Mouse (Mus musculus) heart, embryonic 14.5 days (tissue): ENCODE measurements around the gene Lrfn1. TPM values are rescaled to one million over a fixed set of nuclear protein-coding genes. Genes with fewer than 3 reads are reported as not detected.

Source experiments
- ATAC-seq: fragments of 200-750 bp; cut with Nextera tagmentation; 2 replicates; pipeline ENCODE4 v1.8.0; 2017; ENCODE audit warnings: low read depth, moderate TSS enrichment; ENCODE audit not compliant: insufficient number of reproducible peaks, insufficient read depth, low FRiP score
- H3K27ac ChIP-seq, 2 experiments: fragments of 200-500 bp in 1 of 2; fragments of 300-500 bp in 1 of 2; sonication (generic) in 1 of 2; replicated peaks in 1 of 2; 2 replicates each; pipeline ENCODE4 v1.5.1; 2012 to 2014; ENCODE audit warnings: low read depth in 2 of 2, low read length in 2 of 2, control low read depth in 1 of 2, mild to moderate bottlenecking in 1 of 2, mixed read lengths in 1 of 2; ENCODE audit not compliant: control insufficient read depth in 1 of 2, insufficient read depth in 1 of 2
- H3K27me3 ChIP-seq: fragments of 300-500 bp; sonication (generic); 2 replicates; pipeline ENCODE4 v1.6.1; 2014; ENCODE audit warnings: mild to moderate bottlenecking, low read length, control low read depth; ENCODE audit not compliant: control insufficient read depth, insufficient read depth
- H3K36me3 ChIP-seq: fragments of 300-500 bp; sonication (generic); 2 replicates; pipeline ENCODE4 v1.6.1; 2014; ENCODE audit warnings: mild to moderate bottlenecking, control low read depth, low read length, mixed read lengths; ENCODE audit not compliant: control insufficient read depth, insufficient read depth
- H3K4me1 ChIP-seq, 2 experiments: fragments of 200-500 bp in 1 of 2; fragments of 300-500 bp in 1 of 2; sonication (generic) in 1 of 2; 2 replicates each; pipeline ENCODE4 v1.6.1; 2012 to 2014; ENCODE audit warnings: low read length in 2 of 2, control low read depth in 1 of 2, mixed read lengths in 1 of 2; ENCODE audit not compliant: control insufficient read depth in 2 of 2, insufficient read depth in 2 of 2
- H3K4me2 ChIP-seq: fragments of 300-500 bp; sonication (generic); 2 replicates; pipeline ENCODE4 v1.6.1; 2014; ENCODE audit warnings: mild to moderate bottlenecking, low read length
- H3K4me3 ChIP-seq, 2 experiments: fragments of 200-500 bp in 1 of 2; fragments of 300-500 bp in 1 of 2; sonication (generic) in 1 of 2; 2 replicates each; pipeline ENCODE4 v1.5.1; 2012 to 2014; ENCODE audit warnings: low read length in 2 of 2, mild to moderate bottlenecking in 2 of 2, control low read depth in 1 of 2, low read depth in 1 of 2, moderate library complexity in 1 of 2; ENCODE audit not compliant: control insufficient read depth in 1 of 2, insufficient read depth in 1 of 2
- H3K9ac ChIP-seq: fragments of 300-500 bp; sonication (generic); 2 replicates; pipeline ENCODE4 v1.6.1; 2014; ENCODE audit warnings: mild to moderate bottlenecking, low read length
- H3K9me3 ChIP-seq: fragments of 300-500 bp; sonication (generic); 2 replicates; pipeline ENCODE4 v1.6.1; 2016; ENCODE audit warnings: low read length, control low read depth; ENCODE audit not compliant: control insufficient read depth
- WGBS: fragments of 180-500 bp; shearing (Covaris S2); extraction: QIAGEN DNeasy Blood & Tissue Kit; methylation state at CpG from one replicate; pipeline ENCODE4 v1.1.7; 2014; 5-methylcytosine and 5-hydroxymethylcytosine counted together
- polyA plus RNA-seq: library from polyadenylated mRNA; unstranded; fragments of >200 nt; fragmentation: Nextera tagmentation; extraction: Ambion mirVana; gene quantifications from 2 replicates; pipeline ENCODE4 v1.2.1, GENCODE M21; 2014

Gene Lrfn1
- polyA plus RNA-seq, 1 experiment from 2014 or later: 2.1 TPM

DNA sequence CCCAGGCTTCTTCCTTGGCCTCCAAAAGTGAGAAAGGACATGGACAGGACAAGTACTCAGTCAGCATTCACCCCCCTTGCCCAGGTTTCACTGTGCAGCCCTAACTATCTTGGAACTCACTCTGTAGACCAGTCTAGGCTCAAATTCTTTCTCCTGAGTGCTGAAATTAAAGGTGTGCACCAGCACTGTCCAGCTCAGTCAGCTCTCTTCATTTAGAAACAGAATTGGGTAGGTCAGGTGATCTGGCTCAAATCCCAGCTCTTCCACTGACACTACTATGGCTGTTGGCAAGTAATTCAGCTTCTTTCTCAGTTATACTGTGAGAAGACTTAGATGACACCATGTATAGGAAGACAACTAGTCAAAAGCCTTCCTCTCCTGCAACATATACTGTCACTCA lies 24.0 kb upstream of the Lrfn1 start:
- Histone ChIP-seq H3K9ac (no peak overlapping the region), H3K4me2 (no peak overlapping the region), H3K9me3 (no peaks in the 10 kb centered on the region), H3K27ac (peak overlapping the region in 1 of 2 experiments; percentile 46; a peak in 2 of 4 replicates), H3K27me3 (no peaks in the 10 kb centered on the region), H3K4me1 (peaks cover 2 to 35% of the 10 kb centered on the region in 2 experiments; a peak in 3 of 4 replicates), H3K36me3 (peaks cover 32% of the 10 kb centered on the region), H3K4me3 (no peak overlapping the region)
- no peak for ATAC-seq

DNA sequence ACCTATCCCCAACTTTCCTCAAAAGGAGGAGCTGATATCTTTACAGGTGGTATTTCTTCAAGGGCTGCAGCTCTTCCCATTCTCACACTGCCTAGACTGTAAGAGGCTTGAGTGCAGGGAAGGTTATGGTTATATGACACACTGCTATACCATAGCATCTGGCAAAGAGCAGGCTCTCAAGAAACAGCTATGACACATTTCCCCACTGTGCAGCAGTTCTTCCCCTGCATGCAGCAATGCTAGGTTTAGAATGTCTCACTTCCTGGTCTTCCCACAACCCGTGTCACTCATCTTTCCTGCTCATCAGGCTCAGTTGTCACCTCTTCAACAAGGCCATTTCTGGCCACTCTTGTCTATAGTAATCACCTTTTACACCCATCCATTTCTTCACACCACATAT lies 21.3 kb upstream of the Lrfn1 start:
- H3K4me2 ChIP-seq: no peak overlapping the region
- H3K36me3 ChIP-seq: peaks cover 27% of the 10 kb centered on the region; the same call in 1 of the 2 replicates
- no peak overlapping the region for H3K27ac ChIP-seq
- H3K27me3 ChIP-seq: no peaks in the 10 kb centered on the region
- H3K9ac ChIP-seq: no peak overlapping the region
- no peak for ATAC-seq
- H3K4me3 ChIP-seq: no peak overlapping the region
- no peaks in the 10 kb centered on the region for H3K9me3 ChIP-seq
- 55% methylated on average over 1 of the region's 1 CpGs for WGBS
- peaks cover 2 to 63% of the 10 kb centered on the region in 2 experiments; a peak in 3 of 4 replicates for H3K4me1 ChIP-seq

DNA sequence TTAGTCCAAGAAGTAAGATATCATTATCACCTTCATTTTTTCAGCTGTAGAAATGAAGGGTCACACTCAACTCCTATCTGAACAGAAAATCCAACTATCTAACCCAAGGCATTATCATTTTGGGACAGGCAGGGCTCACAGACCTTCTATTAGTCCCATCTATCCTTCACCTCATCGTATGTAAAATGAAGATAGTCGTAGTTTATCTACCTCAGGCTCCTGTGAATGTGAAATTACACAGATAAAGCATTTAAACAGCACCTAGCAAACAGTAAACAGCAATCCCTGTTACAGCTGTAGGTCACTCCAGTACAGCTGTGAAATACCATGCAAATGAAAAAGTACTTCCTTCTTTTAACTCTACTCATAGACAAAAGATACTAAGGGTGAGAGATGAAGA lies 19.5 kb upstream of the Lrfn1 start:
- no peak for ATAC-seq
- WGBS: 78% methylated on average over 2 of the region's 2 CpGs
- peaks cover 27% of the 10 kb centered on the region; the same call in 1 of the 2 replicates for H3K36me3 ChIP-seq
- H3K27ac ChIP-seq: peak overlapping the region in 1 of 2 experiments; percentile 67; a peak in 3 of 4 replicates
- H3K9ac ChIP-seq: 0 out of 2 replicates have a peak overlapping the region, but pooled peaks have one; percentile 25
- no peaks in the 10 kb centered on the region for H3K9me3 ChIP-seq
- H3K27me3 ChIP-seq: no peaks in the 10 kb centered on the region
- H3K4me2 ChIP-seq: peak overlapping the region; percentile 27
- no peak overlapping the region; a peak in 1 of 4 replicates for H3K4me3 ChIP-seq
- peaks cover 4 to 59% of the 10 kb centered on the region in 2 experiments; a peak in 3 of 4 replicates for H3K4me1 ChIP-seq

DNA sequence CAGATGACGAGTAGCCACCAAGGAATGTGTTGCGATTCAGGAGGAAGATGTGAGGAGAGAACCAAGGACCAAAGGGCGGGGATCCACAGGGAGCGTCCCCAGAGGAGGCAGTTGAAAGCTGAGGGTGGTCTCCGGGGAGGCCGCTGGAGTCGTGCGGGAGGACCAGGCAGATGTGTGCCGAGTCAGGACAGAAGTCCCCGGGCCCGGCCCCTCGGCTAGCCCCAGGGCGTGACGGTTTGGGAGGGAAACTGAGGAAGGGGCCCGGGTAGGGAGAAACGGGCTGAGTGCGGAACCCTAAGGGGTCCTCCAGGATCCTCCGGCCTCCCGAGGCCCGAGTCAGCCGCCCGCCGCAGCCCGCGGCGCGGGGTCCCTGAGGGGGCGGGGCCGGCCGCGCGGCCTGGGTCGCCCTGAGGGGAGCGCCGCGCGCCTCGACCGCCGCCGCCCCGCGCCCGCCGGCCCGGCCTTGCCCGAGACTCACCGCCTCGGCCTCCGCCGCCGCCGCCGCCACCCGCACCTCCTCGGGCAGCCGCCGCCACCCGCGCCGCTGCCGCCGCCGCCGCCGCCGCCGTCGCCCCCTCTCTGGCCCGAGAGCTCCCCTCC lies 16.0 kb upstream of the Lrfn1 start:
- peak overlapping the region; percentile 88 for H3K4me2 ChIP-seq
- peak; percentile 2; the same call in 1 of the 2 replicates for ATAC-seq
- H3K27me3 ChIP-seq: no peaks in the 10 kb centered on the region
- H3K9me3 ChIP-seq: no peaks in the 10 kb centered on the region
- peak overlapping the region; percentile 78 to 97 for H3K4me3 ChIP-seq
- H3K36me3 ChIP-seq: peaks cover 27% of the 10 kb centered on the region; the same call in 1 of the 2 replicates
- under 1% methylated on average over 44 of the region's 70 CpGs for WGBS
- peak overlapping the region; percentile 98 for H3K9ac ChIP-seq
- peaks cover 2 to 46% of the 10 kb centered on the region in 2 experiments; a peak in 2 of 4 replicates for H3K4me1 ChIP-seq
- peak overlapping the region in 1 of 2 experiments; percentile 65; a peak in 2 of 4 replicates for H3K27ac ChIP-seq

DNA sequence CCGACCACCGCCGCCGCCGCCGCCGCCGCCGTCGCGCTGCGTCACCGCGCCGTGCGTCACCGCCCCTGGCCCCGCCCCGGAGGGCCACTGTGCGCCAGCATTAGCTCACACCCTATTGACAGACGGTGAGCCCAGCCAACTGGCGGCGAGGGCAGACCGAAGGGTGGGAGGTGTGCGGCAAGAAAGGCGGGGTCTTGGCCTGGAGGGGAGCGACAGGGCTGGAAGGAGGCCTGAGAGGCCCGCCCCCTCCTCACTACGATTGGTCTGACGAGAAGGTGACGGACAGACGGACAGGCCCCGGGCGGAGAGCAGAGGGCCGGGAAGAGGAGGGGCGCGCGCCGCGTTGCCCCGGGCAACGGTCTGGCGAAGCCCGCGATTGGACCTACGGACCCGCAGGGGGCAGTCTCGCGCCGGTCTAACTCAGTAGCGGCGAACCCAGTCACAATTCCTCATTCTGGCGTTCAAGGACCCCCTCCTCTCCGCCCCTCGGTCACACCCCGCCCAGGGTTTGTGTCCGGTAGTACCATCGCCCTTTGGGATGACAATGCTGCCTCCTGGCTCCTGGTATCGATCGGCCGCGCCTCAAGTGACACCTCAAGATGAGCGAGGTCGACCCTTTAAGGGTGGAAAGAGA lies 15.4 kb upstream of the Lrfn1 start:
- peak overlapping the region; percentile 78 to 97 for H3K4me3 ChIP-seq
- peak; percentile 99 for ATAC-seq
- peak overlapping the region; percentile 98 for H3K9ac ChIP-seq
- H3K36me3 ChIP-seq: peaks cover 20% of the 10 kb centered on the region; the same call in 1 of the 2 replicates
- peak overlapping the region; percentile 65 for H3K27ac ChIP-seq
- no peaks in the 10 kb centered on the region for H3K27me3 ChIP-seq
- under 1% methylated on average over 54 of the region's 64 CpGs for WGBS
- peak overlapping the region; percentile 88 for H3K4me2 ChIP-seq
- H3K4me1 ChIP-seq: peaks cover 2 to 41% of the 10 kb centered on the region in 2 experiments; a peak in 2 of 4 replicates
- no peaks in the 10 kb centered on the region for H3K9me3 ChIP-seq

DNA sequence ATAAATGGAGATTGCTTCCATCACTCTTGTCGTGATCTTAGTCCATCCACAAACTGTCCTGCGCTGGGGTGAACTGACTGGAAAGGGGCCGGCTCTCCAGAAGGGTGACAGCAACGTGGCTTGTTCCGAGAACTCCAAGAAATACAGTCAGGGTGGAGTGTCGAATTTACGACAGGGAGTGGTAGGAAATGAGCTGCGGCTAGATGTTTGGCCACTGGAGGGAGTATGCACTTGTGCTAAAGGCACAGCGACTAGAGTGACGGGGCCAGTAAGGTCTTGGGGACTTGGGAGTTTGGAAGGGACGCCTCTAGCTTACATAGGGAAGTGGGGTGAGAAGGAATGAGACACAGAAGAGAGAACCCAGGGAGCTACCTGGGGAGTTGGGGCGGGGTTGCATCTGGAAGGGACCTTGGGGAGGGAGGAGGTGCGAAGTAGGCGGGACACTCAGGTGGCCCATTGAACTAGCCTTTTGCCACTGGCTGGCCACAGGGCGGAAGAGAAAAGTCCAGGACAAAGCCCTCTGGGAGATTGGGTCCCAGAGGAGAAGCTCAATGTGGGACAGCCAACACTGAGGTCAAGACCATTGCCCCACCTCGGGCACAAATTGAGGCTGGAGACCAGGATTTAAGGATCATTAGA lies 14.7 kb upstream of the Lrfn1 start, which contains the start of gene Gmfg:
TSS of gene Gmfg (plus strand) at position 516 of the 639 bp plus-strand sequence.
- Histone ChIP-seq H3K4me1 (peaks cover 2 to 35% of the 10 kb centered on the region in 2 experiments; a peak in 2 of 4 replicates), H3K27ac (peak within 1 kb of the TSS; percentile 65), H3K4me2 (peak within 1 kb of the TSS; percentile 83), H3K36me3 (peaks cover 14% of the 10 kb centered on the region; the same call in 1 of the 2 replicates), H3K9ac (peak within 1 kb of the TSS; percentile 76), H3K9me3 (no peaks in the 10 kb centered on the region), H3K4me3 (peak within 1 kb of the TSS; percentile 73 to 97), H3K27me3 (no peaks in the 10 kb centered on the region)
- 4% methylated on average over 16 of the region's 16 CpGs for WGBS
- ATAC-seq: peak; percentile 4

DNA sequence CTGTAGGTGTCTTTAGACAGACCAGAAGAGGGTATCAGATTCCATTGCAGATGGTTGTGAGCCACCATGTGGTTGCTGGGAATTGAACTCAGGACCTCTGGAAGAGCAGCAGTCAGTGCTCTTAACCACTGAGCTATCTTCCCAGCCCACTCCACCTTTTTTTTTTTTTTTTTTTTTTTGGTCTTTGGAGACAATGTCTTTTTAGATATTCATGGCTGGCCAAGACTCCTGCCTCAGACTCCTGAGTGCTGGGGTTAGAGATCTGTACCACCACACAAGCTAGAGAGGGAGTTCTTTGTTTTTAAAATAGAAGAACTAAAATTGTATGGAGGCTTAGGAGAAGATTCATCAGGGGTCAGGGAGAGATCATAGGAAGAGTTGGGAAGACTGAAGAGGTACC lies 13.8 kb upstream of the Lrfn1 start:
- Histone ChIP-seq H3K27me3 (no peaks in the 10 kb centered on the region), H3K36me3 (peaks cover 5% of the 10 kb centered on the region; the same call in 1 of the 2 replicates), H3K27ac (no peak overlapping the region), H3K4me3 (no peak overlapping the region), H3K4me2 (no peak overlapping the region), H3K4me1 (peaks cover 2 to 26% of the 10 kb centered on the region in 2 experiments; a peak in 2 of 4 replicates), H3K9ac (no peak overlapping the region), H3K9me3 (no peaks in the 10 kb centered on the region)
- ATAC-seq: no peak
